Mouse (Mus musculus) cerebellum, adult 11 months (tissue): ENCODE data around the gene Rbmy.
"Not testable (repeated sequence)": the region's sequence is repeated elsewhere in the genome, so short reads cannot be mapped to it uniquely, and the experiment has no call there.

Experiments
- DNase-seq: peaks from one replicate; pipeline ENCODE4 v3.0.0; 2022

Gene Rbmy

GRCm38 (mm10) chrY:2830380-2830779 lies at the start of gene Rbmy, which contains the start of gene Gm10256:
Rbmy (plus strand) TSS chrY:2830680.
Gm10256 (plus strand) TSS chrY:2830699.
- DNase-seq: not testable (repeated sequence)

- not testable (repeated sequence) for DNase-seq
These were observed 34.4 kb upstream of the Rbmy start, which contains the start of gene Gm4064 for GRCm38 (mm10) chrY:2796105-2796504. Gm4064 (minus strand) TSS chrY:2796205.
